Mouse (Mus musculus) embryo, embryonic 10 days (tissue): Measurements from ENCODE around the gene Tars.

Experiments used
- DNase-seq: peaks from one replicate; pipeline ENCODE4 v3.0.0-alpha.2; 2015; ENCODE audit warnings: low spot score

Tars gene

DNA sequence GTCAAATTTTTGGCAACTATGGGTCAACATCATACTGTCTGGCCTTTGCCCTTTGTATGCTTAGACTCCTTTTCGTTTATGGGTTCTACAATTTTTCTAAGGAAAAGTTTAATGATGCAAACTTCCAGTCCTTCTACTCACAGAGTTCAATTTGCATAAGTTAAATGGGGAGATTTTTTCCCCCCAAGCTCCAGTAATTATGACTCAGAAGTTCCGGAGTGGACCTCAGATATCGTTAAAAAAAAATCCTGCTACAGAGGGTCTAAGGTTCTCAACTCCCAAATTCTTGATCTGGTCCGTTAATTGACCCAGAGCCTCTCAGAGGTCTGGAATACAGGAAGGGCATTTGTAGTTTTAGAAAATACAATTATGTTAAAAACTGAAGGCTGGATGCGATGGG is 37.6 kb downstream of the Tars start:
- DNase-seq: no peak

GRCm38 (mm10) chr15:11360888-11361287 is 38.6 kb downstream of the Tars start:
- no peak for DNase-seq

GRCm38 (mm10) chr15:11357501-11357900 is 42.0 kb downstream of the Tars start:
- no peak for DNase-seq

GRCm38 (mm10) chr15:11355865-11356264 is 43.6 kb downstream of the Tars start:
- DNase-seq: peak; percentile 18

GRCm38 (mm10) chr15:11339467-11340180 is 59.8 kb downstream of the Tars start:
- no peak for DNase-seq
